Mouse (Mus musculus): Measurements from ENCODE around the gene 1700037H04Rik. TPM values are rescaled to one million over a fixed set of nuclear protein-coding genes. Genes with fewer than 3 reads are reported as not detected.

Gene 1700037H04Rik
- polyA plus RNA-seq, 1 experiment from 2014 or later = 138 TPM

- H3K36me3 ChIP-seq (ENCODE audit: control insufficient read depth, insufficient read depth, low read length) = no peaks in the 10 kb centered on the region
- WGBS = 53% methylated on average over 3 of the region's 3 CpGs
- no peak overlapping the region for H3K4me3 ChIP-seq (ENCODE audit: low read length)
- no peaks in the 10 kb centered on the region for H3K9me3 ChIP-seq (ENCODE audit: control insufficient read depth, low read length)
- no peak overlapping the region for H3K4me2 ChIP-seq (ENCODE audit: low read depth, low read length)
- no peak overlapping the region for H3K9ac ChIP-seq (ENCODE audit: low read depth, low read length)
- H3K27ac ChIP-seq (ENCODE audit: low read length) = no peak overlapping the region
- no peaks in the 10 kb centered on the region for H3K27me3 ChIP-seq (replicated peaks; ENCODE audit: control insufficient read depth, insufficient read depth, low read length)
- H3K4me1 ChIP-seq (ENCODE audit: control insufficient read depth, insufficient read depth, low read length) = 0 out of 2 replicates have a peak, but pooled peaks cover 1% of the 10 kb centered on the region
- no peak for ATAC-seq
Measured at GRCm38 (mm10) chr2:131101530-131101929, 58.4 kb downstream of the 1700037H04Rik start.

- ATAC-seq = no peak
- H3K4me2 ChIP-seq (ENCODE audit: low read depth, low read length) = 0 out of 2 replicates have a peak overlapping the region, but pooled peaks have one; percentile 37
- no peak overlapping the region for H3K4me3 ChIP-seq (ENCODE audit: low read length)
- peaks cover 9% of the 10 kb centered on the region for H3K4me1 ChIP-seq (ENCODE audit: control insufficient read depth, insufficient read depth, low read length)
- 86% methylated on average over 4 of the region's 4 CpGs for WGBS
- H3K9me3 ChIP-seq (ENCODE audit: control insufficient read depth, low read length) = no peaks in the 10 kb centered on the region
- H3K36me3 ChIP-seq (ENCODE audit: control insufficient read depth, insufficient read depth, low read length) = no peaks in the 10 kb centered on the region
- H3K9ac ChIP-seq (ENCODE audit: low read depth, low read length) = no peak overlapping the region
- no peaks in the 10 kb centered on the region for H3K27me3 ChIP-seq (replicated peaks; ENCODE audit: control insufficient read depth, insufficient read depth, low read length)
- no peak overlapping the region for H3K27ac ChIP-seq (ENCODE audit: low read length)
Measured at GRCm38 (mm10) chr2:131097087-131097486, 62.8 kb downstream of the 1700037H04Rik start.

Other genes with a start within 250 kb of the 1700037H04Rik start
- 6.9 and 8.6 TPM in 2 replicates for gene Gfra4, start 117.0 kb downstream of the 1700037H04Rik start, polyA plus RNA-seq (2015; fragmentation: Nextera tagmentation; extraction: Ambion mirVana)
- gene Adam33, start 96.3 kb downstream of the 1700037H04Rik start, polyA plus RNA-seq (2015; fragmentation: Nextera tagmentation; extraction: Ambion mirVana) = 5.3 TPM in 2 replicates
- 0.29 and 0.37 TPM in 2 replicates for gene Siglec1, start 73.3 kb downstream of the 1700037H04Rik start, polyA plus RNA-seq (2015; fragmentation: Nextera tagmentation; extraction: Ambion mirVana)
- gene Hspa12b, start 32.8 kb downstream of the 1700037H04Rik start, polyA plus RNA-seq (2015; fragmentation: Nextera tagmentation; extraction: Ambion mirVana) = 8.3 and 8.4 TPM in 2 replicates
- gene Gm11037, start 26.6 kb downstream of the 1700037H04Rik start, polyA plus RNA-seq (2015; fragmentation: Nextera tagmentation; extraction: Ambion mirVana) = not detected in 2 replicates
- 9.5 and 9.7 TPM in 2 replicates for gene Cenpb, start 20.0 kb upstream of the 1700037H04Rik start, polyA plus RNA-seq (2015; fragmentation: Nextera tagmentation; extraction: Ambion mirVana)
- gene Cdc25b, start 26.9 kb upstream of the 1700037H04Rik start, polyA plus RNA-seq (2015; fragmentation: Nextera tagmentation; extraction: Ambion mirVana) = 41.2 and 46.4 TPM in 2 replicates
- gene Spef1, start 27.2 kb upstream of the 1700037H04Rik start, polyA plus RNA-seq (2015; fragmentation: Nextera tagmentation; extraction: Ambion mirVana) = 3.1 and 3.6 TPM in 2 replicates
- gene Ap5s1, start 47.0 kb upstream of the 1700037H04Rik start, polyA plus RNA-seq (2015; fragmentation: Nextera tagmentation; extraction: Ambion mirVana) = 27.2 and 30.7 TPM in 2 replicates
- 31.9 and 38.1 TPM in 2 replicates for gene Mavs, start 74.0 kb upstream of the 1700037H04Rik start, polyA plus RNA-seq (2015; fragmentation: Nextera tagmentation; extraction: Ambion mirVana)
- gene Pank2, start 102.4 kb upstream of the 1700037H04Rik start, polyA plus RNA-seq (2015; fragmentation: Nextera tagmentation; extraction: Ambion mirVana) = 20.4 and 25.6 TPM in 2 replicates
- 1.7 and 2.3 TPM in 2 replicates for gene Rnf24, start 192.8 kb upstream of the 1700037H04Rik start, polyA plus RNA-seq (2015; fragmentation: Nextera tagmentation; extraction: Ambion mirVana)